Mouse (Mus musculus) urinary bladder, postnatal 14 days (tissue): ENCODE data around the gene Slco3a1.
"Not testable (repeated sequence)": the region's sequence is repeated elsewhere in the genome, so short reads cannot be mapped to it uniquely, and the experiment has no call there.

Experiments
- DNase-seq: peaks from one replicate; pipeline ENCODE4 v3.0.0; 2021; ENCODE audit warnings: low spot score

The Slco3a1 gene

GRCm38 (mm10) chr7:74429252-74429651 is 125.3 kb downstream of the Slco3a1 start:
- no peak for DNase-seq

- DNase-seq: no peak
Measured at GRCm38 (mm10) chr7:74427135-74427534, 127.4 kb downstream of the Slco3a1 start.

GRCm38 (mm10) chr7:74425941-74426340 is 128.6 kb downstream of the Slco3a1 start:
- no peak for DNase-seq

- peak; percentile 52 for DNase-seq
Measured at GRCm38 (mm10) chr7:74423928-74424850, 130.4 kb downstream of the Slco3a1 start.

GRCm38 (mm10) chr7:74423316-74423715 is 131.3 kb downstream of the Slco3a1 start:
- DNase-seq: no peak

- no peak for DNase-seq
Measured at GRCm38 (mm10) chr7:74422731-74423130, 131.8 kb downstream of the Slco3a1 start.

GRCm38 (mm10) chr7:74422002-74422401 is 132.6 kb downstream of the Slco3a1 start:
- no peak for DNase-seq

- DNase-seq: no peak
Measured at GRCm38 (mm10) chr7:74421591-74421990, 133.0 kb downstream of the Slco3a1 start.

GRCm38 (mm10) chr7:74419706-74420105 is 134.9 kb downstream of the Slco3a1 start:
- DNase-seq: no peak

GRCm38 (mm10) chr7:74417009-74417408 is 137.6 kb downstream of the Slco3a1 start:
- no peak for DNase-seq

- no peak for DNase-seq
Measured at GRCm38 (mm10) chr7:74415241-74415640, 139.3 kb downstream of the Slco3a1 start.

- no peak for DNase-seq
Measured at GRCm38 (mm10) chr7:74413738-74414716, 140.6 kb downstream of the Slco3a1 start.

- DNase-seq: peak; percentile 55
Measured at GRCm38 (mm10) chr7:74408601-74409323, 145.8 kb downstream of the Slco3a1 start.

GRCm38 (mm10) chr7:74407851-74408250 is 146.7 kb downstream of the Slco3a1 start:
- not testable (repeated sequence) for DNase-seq

- DNase-seq: no peak
Measured at GRCm38 (mm10) chr7:74399729-74400128, 154.9 kb downstream of the Slco3a1 start.

GRCm38 (mm10) chr7:74399154-74399553 is 155.4 kb downstream of the Slco3a1 start:
- no peak for DNase-seq

- DNase-seq: no peak
Measured at GRCm38 (mm10) chr7:74398326-74398725, 156.3 kb downstream of the Slco3a1 start.

GRCm38 (mm10) chr7:74391451-74391873 is 163.1 kb downstream of the Slco3a1 start:
- no peak for DNase-seq

GRCm38 (mm10) chr7:74389570-74389969 is 165.0 kb downstream of the Slco3a1 start:
- no peak for DNase-seq

- DNase-seq: no peak
Measured at GRCm38 (mm10) chr7:74386257-74386656, 168.3 kb downstream of the Slco3a1 start.

- DNase-seq: no peak
Measured at GRCm38 (mm10) chr7:74383040-74383666, 171.4 kb downstream of the Slco3a1 start.
